Mouse (Mus musculus): Measurements from ENCODE around the gene Isl1.

DNA sequence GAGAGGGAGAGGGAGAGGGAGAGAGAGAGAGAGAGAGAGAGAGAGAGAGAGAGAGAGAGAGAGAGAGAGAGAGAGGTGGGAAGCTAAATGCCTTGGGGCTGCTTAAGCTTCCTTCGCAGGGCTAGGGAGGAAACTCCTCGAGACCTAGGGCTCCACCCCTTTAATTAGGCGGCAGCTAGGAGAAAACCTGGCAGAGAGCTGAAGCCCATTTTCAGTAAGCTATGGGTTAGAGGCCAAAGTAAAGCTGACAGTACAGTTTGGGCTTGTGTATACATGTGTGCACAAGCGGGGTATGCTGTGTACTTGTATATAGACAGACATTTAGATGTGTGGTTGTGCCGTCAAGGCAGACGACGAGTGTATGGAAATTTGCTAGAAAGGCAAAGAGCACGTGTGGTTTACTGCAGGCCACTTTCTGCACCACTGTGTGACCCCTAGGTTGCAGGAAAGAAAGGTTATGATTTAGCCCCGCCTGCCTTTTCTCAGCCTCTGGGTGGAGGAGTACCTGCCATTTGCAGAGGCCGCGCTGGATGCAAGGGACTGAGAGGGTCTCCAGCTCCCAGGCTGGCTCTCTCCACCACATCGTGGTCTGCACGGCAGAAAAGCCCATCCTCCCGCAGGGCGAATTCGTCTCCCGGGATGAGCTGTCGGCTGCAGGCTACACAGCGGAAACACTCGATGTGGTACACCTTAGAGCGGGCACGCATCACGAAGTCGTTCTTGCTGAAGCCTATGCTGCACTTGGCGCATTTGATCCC, 4.6 kb downstream of the Isl1 start:
- TF ChIP-seq POLR2A (IDR thresholded peaks at IDR 0.05; ENCODE audit: control insufficient read depth, low read depth, low read length) (no peak), CTCF (IDR thresholded peaks at IDR 0.05; ENCODE audit: control insufficient read depth, insufficient read depth, insufficient replicate concordance, low read depth, low read length) (no peak)
